Mouse (Mus musculus) liver, postnatal 0 days (tissue): ENCODE results near the gene Iqgap1. TPM values are rescaled to one million over a fixed set of nuclear protein-coding genes. Genes with fewer than 3 reads are reported as not detected.

Source experiments
- ATAC-seq: fragments of 200-750 bp; cut with Nextera tagmentation; 2 replicates; pipeline ENCODE4 v1.8.0; 2017; ENCODE audit warnings: mild to moderate bottlenecking, moderate library complexity
- DNase-seq: peaks from one replicate; pipeline ENCODE4 v3.0.0-alpha.2; 2016
- H3K27ac ChIP-seq: fragments of 300-500 bp; sonication (generic); 2 replicates; pipeline ENCODE4 v1.5.1; 2014; ENCODE audit warnings: antibody characterized with exemption, moderate library complexity, mild to moderate bottlenecking, low read depth
- H3K27me3 ChIP-seq: fragments of 300-500 bp; sonication (generic); 2 replicates; pipeline ENCODE4 v1.6.1; 2014; ENCODE audit warnings: low read length, control low read depth, mixed read lengths; ENCODE audit not compliant: insufficient read depth
- H3K36me3 ChIP-seq: fragments of 300-500 bp; sonication (generic); replicated peaks from 2 replicates; pipeline ENCODE4 v1.6.1; 2014; ENCODE audit warnings: mild to moderate bottlenecking, control low read depth, low read length, moderate library complexity, mixed read lengths; ENCODE audit not compliant: insufficient read depth
- H3K4me1 ChIP-seq: fragments of 300-500 bp; sonication (generic); 2 replicates; pipeline ENCODE4 v1.6.1; 2014; ENCODE audit warnings: antibody characterized with exemption, mild to moderate bottlenecking, control low read depth; ENCODE audit not compliant: insufficient read depth
- H3K4me2 ChIP-seq: fragments of 300-500 bp; sonication (generic); 2 replicates; pipeline ENCODE4 v1.6.1; 2014; ENCODE audit warnings: low read depth, mild to moderate bottlenecking, low read length, moderate library complexity, mixed read lengths
- H3K4me3 ChIP-seq: fragments of 300-500 bp; sonication (generic); 2 replicates; pipeline ENCODE4 v1.5.1; 2014; ENCODE audit warnings: low read depth, low read length
- H3K9ac ChIP-seq: fragments of 300-500 bp; sonication (generic); replicated peaks from 2 replicates; pipeline ENCODE4 v1.6.1; 2014; ENCODE audit warnings: mild to moderate bottlenecking, moderate library complexity
- H3K9me3 ChIP-seq: fragments of 300-500 bp; sonication (generic); 2 replicates; pipeline ENCODE4 v1.6.1; 2016; ENCODE audit warnings: mild to moderate bottlenecking, control low read depth, low read length, mixed read lengths
- CTCF ChIP-seq: sonication (generic); IDR thresholded peaks from 2 replicates; pipeline ENCODE4 v1.5.1; 2016; ENCODE audit warnings: antibody characterized with exemption, low read depth
- EP300 ChIP-seq: IDR thresholded peaks from 2 replicates; pipeline ENCODE4 v1.6.1; 2016; ENCODE audit warnings: antibody characterized with exemption, low read depth, mild to moderate bottlenecking
- WGBS: fragments of 180-500 bp; shearing (Covaris S2); extraction: QIAGEN DNeasy Blood & Tissue Kit; methylation state at CpG from one replicate; pipeline ENCODE4 v1.1.7; 2014; ENCODE audit not compliant: insufficient replicate concordance; 5-methylcytosine and 5-hydroxymethylcytosine counted together
- polyA plus RNA-seq: library from polyadenylated mRNA; unstranded; fragments of >200 nt; fragmentation: Nextera tagmentation; extraction: Ambion mirVana; gene quantifications from 2 replicates; pipeline ENCODE4 v1.2.1, GENCODE M21; 2015

Gene Iqgap1
- polyA plus RNA-seq, 1 experiment from 2014 or later: 13.6 TPM

DNA sequence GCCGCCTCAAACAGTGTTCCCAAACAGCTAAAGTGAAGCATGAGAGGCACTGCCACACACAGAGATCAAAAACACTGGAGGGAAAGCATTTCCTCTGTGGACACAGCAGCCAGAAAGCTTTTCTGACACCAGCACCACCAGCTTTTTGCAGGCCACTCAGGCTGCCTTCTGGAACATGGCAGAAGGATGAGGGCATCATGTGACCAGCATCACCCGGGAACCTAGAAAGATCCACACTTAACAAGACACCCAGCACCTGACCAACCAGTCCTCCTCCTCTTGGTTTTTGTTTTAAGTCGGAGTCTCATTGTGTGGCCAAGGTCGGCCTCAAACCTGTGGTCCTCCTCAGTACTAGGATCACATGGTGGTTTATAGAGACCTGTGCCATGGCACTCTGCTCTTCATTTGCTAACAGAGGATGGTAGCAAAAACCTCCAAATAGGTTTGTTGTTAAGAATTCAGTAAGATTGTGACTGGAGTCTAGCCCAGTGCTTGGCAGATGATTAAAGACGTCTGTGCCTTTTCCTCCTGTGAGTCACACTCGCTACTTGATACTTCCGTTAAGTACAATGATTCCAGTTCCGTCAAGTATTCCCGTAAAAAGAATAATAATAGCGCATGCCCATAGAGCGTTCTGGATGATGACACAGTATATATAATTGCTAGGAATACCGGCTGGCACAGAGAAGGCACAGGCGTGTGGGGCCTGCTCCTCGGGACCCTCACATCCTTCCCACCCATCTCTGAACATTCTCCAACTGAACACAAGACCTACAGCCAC, 51.8 kb downstream of the Iqgap1 start:
- 75% methylated on average over 14 of the region's 14 CpGs for WGBS
- TF ChIP-seq CTCF (no peak), EP300 (no peak)
- H3K4me1 ChIP-seq: peaks cover 9% of the 10 kb centered on the region
- DNase-seq (no peak), ATAC-seq (peak; percentile 29; the same call in 1 of the 2 replicates)
- no peak overlapping the region for H3K9ac ChIP-seq
- H3K36me3 ChIP-seq: no peaks in the 10 kb centered on the region
- H3K9me3 ChIP-seq: no peaks in the 10 kb centered on the region
- no peak overlapping the region for H3K4me2 ChIP-seq
- H3K27ac ChIP-seq: 0 out of 2 replicates have a peak overlapping the region, but pooled peaks have one; percentile 36
- H3K27me3 ChIP-seq: no peaks in the 10 kb centered on the region
- H3K4me3 ChIP-seq: no peak overlapping the region

GRCm38 (mm10) chr7:80770466-80770865, 55.3 kb downstream of the Iqgap1 start:
- 68% methylated on average over 2 of the region's 2 CpGs for WGBS
- no peak for ATAC-seq
- H3K4me2 ChIP-seq: no peak overlapping the region
- DNase-seq: no peak
- peak overlapping the region; percentile 34; the same call in 1 of the 2 replicates for H3K27ac ChIP-seq
- H3K9ac ChIP-seq: no peak overlapping the region
- H3K9me3 ChIP-seq: no peaks in the 10 kb centered on the region
- peaks cover 6% of the 10 kb centered on the region; the same call in 1 of the 2 replicates for H3K4me1 ChIP-seq
- H3K4me3 ChIP-seq: no peak overlapping the region
- TF ChIP-seq CTCF (no peak), EP300 (no peak)
- H3K27me3 ChIP-seq: no peaks in the 10 kb centered on the region
- H3K36me3 ChIP-seq: peaks cover 13% of the 10 kb centered on the region

- Histone ChIP-seq H3K4me3 (no peak overlapping the region), H3K27ac (peak overlapping the region; percentile 51), H3K9ac (no peak overlapping the region), H3K9me3 (no peaks in the 10 kb centered on the region), H3K4me2 (no peak overlapping the region), H3K27me3 (no peaks in the 10 kb centered on the region), H3K36me3 (peaks cover 32% of the 10 kb centered on the region), H3K4me1 (peaks cover 6% of the 10 kb centered on the region; the same call in 1 of the 2 replicates)
- peak; percentile 43; the same call in 1 of the 2 replicates for ATAC-seq
- WGBS: 84% methylated on average over 11 of the region's 11 CpGs
- DNase-seq: no peak
- TF ChIP-seq EP300 (no peak), CTCF (no peak)
These were observed 58.9 kb downstream of the Iqgap1 start for GRCm38 (mm10) chr7:80766861-80767312.

DNA sequence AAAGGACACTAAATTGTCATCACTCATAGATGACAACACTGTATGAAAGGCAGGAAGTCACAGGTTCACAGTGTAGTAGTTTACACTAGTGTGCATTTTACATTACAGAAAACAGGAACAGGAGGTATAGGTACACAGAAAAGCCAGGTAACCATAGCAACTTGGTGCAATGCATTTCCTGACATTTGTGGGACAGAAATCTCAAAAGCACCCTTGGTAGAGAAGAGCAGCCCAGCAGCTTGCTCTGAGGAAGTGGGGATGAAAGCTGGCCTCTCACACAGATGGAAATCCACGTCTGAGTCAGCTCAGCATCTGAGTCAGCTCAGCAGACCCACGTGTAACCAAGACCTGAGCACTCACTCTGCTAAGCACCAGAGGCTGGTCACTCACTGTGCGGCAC, 59.7 kb downstream of the Iqgap1 start:
- H3K27me3 ChIP-seq: no peaks in the 10 kb centered on the region
- no peak overlapping the region for H3K4me2 ChIP-seq
- H3K4me1 ChIP-seq: peaks cover 6% of the 10 kb centered on the region; the same call in 1 of the 2 replicates
- ATAC-seq (peak; percentile 21; the same call in 1 of the 2 replicates), DNase-seq (no peak)
- TF ChIP-seq CTCF: no peak
- no peak; the same call in 1 of the 2 replicates for TF ChIP-seq EP300
- H3K36me3 ChIP-seq: peaks cover 36% of the 10 kb centered on the region
- 51% methylated on average over 3 of the region's 3 CpGs for WGBS
- no peak overlapping the region for H3K27ac ChIP-seq
- no peak overlapping the region for H3K9ac ChIP-seq
- no peaks in the 10 kb centered on the region for H3K9me3 ChIP-seq
- H3K4me3 ChIP-seq: no peak overlapping the region

GRCm38 (mm10) chr7:80763864-80764437, 61.8 kb downstream of the Iqgap1 start:
- Histone ChIP-seq H3K4me1 (peaks cover 6% of the 10 kb centered on the region; the same call in 1 of the 2 replicates), H3K9me3 (no peaks in the 10 kb centered on the region), H3K27me3 (no peaks in the 10 kb centered on the region), H3K27ac (no peak overlapping the region), H3K36me3 (peaks cover 45% of the 10 kb centered on the region), H3K4me3 (no peak overlapping the region), H3K4me2 (no peak overlapping the region), H3K9ac (no peak overlapping the region)
- no peak for DNase-seq
- 80% methylated on average over 7 of the region's 7 CpGs for WGBS
- ATAC-seq: no peak
- TF ChIP-seq EP300 (no peak), CTCF (no peak)

DNA sequence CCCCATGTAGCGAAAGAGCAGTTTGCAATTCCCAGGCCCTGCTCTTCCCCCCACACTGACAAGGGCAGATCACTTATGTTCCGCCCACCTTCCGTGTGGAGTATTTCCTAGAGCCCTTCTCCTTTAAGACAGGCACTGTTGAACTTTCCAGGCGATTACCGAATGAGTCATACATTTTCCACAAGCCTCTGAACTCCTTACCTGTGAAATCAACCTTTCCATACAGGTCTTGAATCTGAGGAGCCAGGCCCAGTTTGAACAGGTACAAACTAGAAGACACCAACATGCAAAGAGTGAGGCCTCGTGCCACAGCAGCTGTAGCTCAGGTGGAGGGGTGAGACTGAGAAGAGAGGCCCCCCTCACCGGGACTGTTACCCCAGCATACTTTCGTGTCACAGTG, 63.5 kb downstream of the Iqgap1 start:
- DNase-seq: no peak
- WGBS: 87% methylated on average over 8 of the region's 8 CpGs
- 0 out of 2 replicates have a peak, but pooled peaks cover 3% of the 10 kb centered on the region for H3K4me1 ChIP-seq
- H3K36me3 ChIP-seq: peaks cover 56% of the 10 kb centered on the region
- no peak for TF ChIP-seq CTCF
- no peak overlapping the region for H3K27ac ChIP-seq
- no peak overlapping the region for H3K4me3 ChIP-seq
- no peak overlapping the region for H3K4me2 ChIP-seq
- H3K9ac ChIP-seq: no peak overlapping the region
- ATAC-seq: no peak
- no peaks in the 10 kb centered on the region for H3K27me3 ChIP-seq
- no peaks in the 10 kb centered on the region for H3K9me3 ChIP-seq
